Mouse (Mus musculus): ENCODE results near the gene Nfkb1. TPM values are rescaled to one million over a fixed set of nuclear protein-coding genes. Genes with fewer than 3 reads are reported as not detected.

Gene Nfkb1
- polyA plus RNA-seq, 1 experiment from 2014 or later, result 15.2 TPM

DNA sequence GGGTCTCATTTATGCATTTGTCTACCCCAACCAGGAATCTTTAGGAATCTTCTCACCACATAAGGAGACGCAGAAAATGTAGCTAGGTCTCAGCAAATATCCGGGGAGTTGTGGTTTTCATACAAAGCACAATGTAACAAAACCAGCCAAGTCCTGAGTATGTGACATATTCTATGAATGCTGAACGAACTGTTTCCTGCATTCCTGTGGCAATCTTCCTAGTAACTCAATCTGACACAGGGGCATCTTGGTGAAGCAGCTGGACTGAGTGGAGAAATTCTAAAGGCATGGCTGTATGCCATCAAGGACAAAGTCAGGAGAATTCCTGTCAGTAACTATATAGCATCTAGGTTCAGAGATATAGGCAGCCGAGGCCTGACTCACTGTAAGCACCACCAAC is 20.5 kb downstream of the Nfkb1 start:
- Histone ChIP-seq H3K36me3 (ENCODE audit: control insufficient read depth, insufficient read depth) (peaks cover 14% of the 10 kb centered on the region; the same call in 1 of the 2 replicates), H3K4me2 (replicated peaks; ENCODE audit: low read depth) (no peak overlapping the region), H3K27ac (ENCODE audit: low read depth, low read length) (no peak overlapping the region), H3K27me3 (replicated peaks; ENCODE audit: control insufficient read depth, insufficient read depth, low read length) (no peaks in the 10 kb centered on the region), H3K9me3 (ENCODE audit: control insufficient read depth) (no peaks in the 10 kb centered on the region), H3K4me1 (replicated peaks; ENCODE audit: control insufficient read depth, insufficient read depth, low read length) (peaks cover 12% of the 10 kb centered on the region; the same call in 1 of the 2 replicates), H3K4me3 (ENCODE audit: low read depth, low read length) (no peak overlapping the region), H3K9ac (ENCODE audit: low read depth, low read length) (no peak overlapping the region)
- 70% methylated on average over 4 of the region's 4 CpGs for WGBS
- no peak for ATAC-seq
- no peak for TF ChIP-seq CTCF (IDR thresholded peaks at IDR 0.05; ENCODE audit: low read depth)

DNA sequence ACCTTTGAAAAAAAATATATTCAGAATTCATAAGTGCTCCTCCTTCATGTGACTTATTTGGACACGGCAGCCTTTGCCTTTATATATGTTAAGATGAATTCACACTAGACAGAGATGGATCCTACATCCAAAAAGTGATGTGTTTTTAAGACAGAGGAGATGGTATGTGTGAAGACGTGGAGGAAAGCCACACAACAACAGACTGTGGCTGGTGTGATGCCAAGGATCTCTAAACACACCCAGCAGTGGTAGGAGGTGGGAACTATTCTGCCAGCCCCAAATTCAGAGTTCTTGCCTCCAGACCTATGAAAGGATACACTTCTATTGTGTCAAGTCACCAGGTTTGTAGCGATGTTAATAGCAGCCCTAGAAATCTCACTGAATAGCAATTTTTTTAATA is 24.3 kb downstream of the Nfkb1 start:
- no peak overlapping the region for H3K4me3 ChIP-seq (ENCODE audit: low read depth, low read length)
- H3K9me3 ChIP-seq (ENCODE audit: control insufficient read depth), result no peaks in the 10 kb centered on the region
- no peak overlapping the region for H3K4me2 ChIP-seq (replicated peaks; ENCODE audit: low read depth)
- no peak for TF ChIP-seq CTCF (IDR thresholded peaks at IDR 0.05; ENCODE audit: low read depth)
- H3K36me3 ChIP-seq (ENCODE audit: control insufficient read depth, insufficient read depth), result peaks cover 30% of the 10 kb centered on the region
- no peak overlapping the region for H3K27ac ChIP-seq (ENCODE audit: low read depth, low read length)
- ATAC-seq, result no peak
- WGBS, result 85% methylated on average over 3 of the region's 3 CpGs
- H3K4me1 ChIP-seq (replicated peaks; ENCODE audit: control insufficient read depth, insufficient read depth, low read length), result no peaks in the 10 kb centered on the region
- no peak overlapping the region for H3K9ac ChIP-seq (ENCODE audit: low read depth, low read length)
- H3K27me3 ChIP-seq (replicated peaks; ENCODE audit: control insufficient read depth, insufficient read depth, low read length), result no peaks in the 10 kb centered on the region

DNA sequence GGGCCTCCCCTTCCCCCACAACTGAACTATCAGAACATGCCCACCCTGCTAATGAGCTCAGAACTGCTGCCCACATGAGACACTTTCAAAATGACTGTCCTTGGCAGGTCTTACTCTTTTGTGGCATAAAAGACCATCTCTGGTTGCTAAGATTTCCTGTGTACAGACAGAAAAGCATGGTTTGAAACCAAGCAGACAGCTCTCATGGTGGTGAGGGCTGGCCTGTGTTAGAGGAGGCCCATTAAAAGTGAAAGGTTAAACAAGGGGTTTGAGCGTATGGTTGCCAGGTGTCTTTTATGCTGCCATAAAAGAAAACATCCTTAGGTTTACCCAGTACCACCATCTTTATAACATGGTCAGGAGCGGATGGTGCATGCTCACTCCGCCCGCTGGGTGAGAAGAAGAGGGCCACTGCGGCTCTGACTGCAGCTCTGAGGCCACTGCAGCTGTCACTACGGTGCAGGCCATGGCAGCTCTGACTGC is 25.5 kb downstream of the Nfkb1 start:
- Histone ChIP-seq H3K27me3 (replicated peaks; ENCODE audit: control insufficient read depth, insufficient read depth, low read length) (no peaks in the 10 kb centered on the region), H3K4me1 (replicated peaks; ENCODE audit: control insufficient read depth, insufficient read depth, low read length) (no peaks in the 10 kb centered on the region), H3K36me3 (ENCODE audit: control insufficient read depth, insufficient read depth) (peaks cover 35% of the 10 kb centered on the region), H3K9ac (ENCODE audit: low read depth, low read length) (no peak overlapping the region), H3K27ac (ENCODE audit: low read depth, low read length) (no peak overlapping the region), H3K4me2 (replicated peaks; ENCODE audit: low read depth) (no peak overlapping the region), H3K4me3 (ENCODE audit: low read depth, low read length) (no peak overlapping the region), H3K9me3 (ENCODE audit: control insufficient read depth) (no peaks in the 10 kb centered on the region)
- no peak for ATAC-seq
- TF ChIP-seq CTCF (IDR thresholded peaks at IDR 0.05; ENCODE audit: low read depth), result no peak
- whole genome bisulfite sequencing, result 68% methylated on average over 6 of the region's 6 CpGs

DNA sequence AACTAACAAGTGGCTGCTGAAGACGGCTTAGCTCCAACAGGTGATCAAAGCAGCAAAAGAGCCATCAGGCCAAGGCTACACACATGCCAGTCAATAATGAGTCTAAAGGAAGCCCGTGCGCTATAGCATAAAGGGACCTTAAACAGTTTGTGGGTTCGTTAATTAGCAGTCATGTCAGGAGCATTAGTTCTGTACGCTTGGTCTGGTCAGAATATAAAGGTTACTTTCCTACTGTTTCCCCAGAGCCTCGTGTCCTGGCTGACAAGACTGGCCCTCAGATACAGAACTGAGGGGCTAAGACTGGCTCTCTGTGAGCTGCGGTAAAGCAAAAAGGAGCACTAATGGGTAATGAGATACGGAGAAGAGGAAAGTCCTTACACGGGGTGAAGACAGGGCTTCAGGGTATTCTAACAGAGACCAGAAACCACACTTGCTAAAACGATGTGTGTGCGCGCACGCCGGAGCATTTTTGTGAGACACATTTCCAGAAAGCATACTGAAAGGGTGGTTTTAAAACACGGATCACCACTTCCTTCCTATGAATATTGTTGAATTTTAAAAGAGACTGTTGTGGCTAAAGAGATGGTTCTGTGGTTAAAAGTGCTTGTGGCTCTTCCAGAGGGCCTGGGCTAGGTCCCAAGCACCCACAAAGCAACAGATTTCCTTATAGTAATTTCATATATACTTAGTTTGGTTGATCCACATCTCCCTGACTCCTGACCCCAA is 29.0 kb downstream of the Nfkb1 start:
- Histone ChIP-seq H3K36me3 (ENCODE audit: control insufficient read depth, insufficient read depth) (peaks cover 42% of the 10 kb centered on the region), H3K4me1 (replicated peaks; ENCODE audit: control insufficient read depth, insufficient read depth, low read length) (no peaks in the 10 kb centered on the region), H3K4me2 (replicated peaks; ENCODE audit: low read depth) (no peak overlapping the region), H3K4me3 (ENCODE audit: low read depth, low read length) (no peak overlapping the region), H3K9ac (ENCODE audit: low read depth, low read length) (no peak overlapping the region), H3K27ac (ENCODE audit: low read depth, low read length) (no peak overlapping the region), H3K27me3 (replicated peaks; ENCODE audit: control insufficient read depth, insufficient read depth, low read length) (no peaks in the 10 kb centered on the region), H3K9me3 (ENCODE audit: control insufficient read depth) (no peaks in the 10 kb centered on the region)
- ATAC-seq, result no peak
- TF ChIP-seq CTCF (IDR thresholded peaks at IDR 0.05; ENCODE audit: low read depth), result no peak
- 91% methylated on average over 15 of the region's 15 CpGs for WGBS

DNA sequence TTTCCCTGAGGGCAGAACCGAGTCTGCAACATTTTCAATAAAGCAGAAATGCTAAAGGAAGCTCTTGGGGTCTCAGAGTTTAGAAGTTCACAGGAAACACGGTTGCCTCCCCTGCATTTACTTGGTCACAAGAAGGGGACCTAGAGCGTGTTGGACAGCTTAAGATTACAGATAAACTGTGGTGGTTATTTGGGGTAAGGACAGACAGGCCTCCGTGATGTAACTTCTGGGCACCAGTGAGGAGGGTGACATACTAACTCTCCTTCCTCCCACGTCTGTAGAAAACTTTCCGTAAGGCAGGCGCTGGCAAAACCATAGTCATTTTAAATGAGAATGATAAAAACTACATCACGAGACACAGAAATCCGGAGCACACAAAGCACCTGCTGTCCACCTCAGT is 29.6 kb downstream of the Nfkb1 start:
- H3K27me3 ChIP-seq (replicated peaks; ENCODE audit: control insufficient read depth, insufficient read depth, low read length), result no peaks in the 10 kb centered on the region
- H3K4me2 ChIP-seq (replicated peaks; ENCODE audit: low read depth), result no peak overlapping the region
- H3K9ac ChIP-seq (ENCODE audit: low read depth, low read length), result no peak overlapping the region
- no peaks in the 10 kb centered on the region for H3K9me3 ChIP-seq (ENCODE audit: control insufficient read depth)
- ATAC-seq, result no peak
- H3K27ac ChIP-seq (ENCODE audit: low read depth, low read length), result no peak overlapping the region
- H3K36me3 ChIP-seq (ENCODE audit: control insufficient read depth, insufficient read depth), result peaks cover 38% of the 10 kb centered on the region
- no peak overlapping the region for H3K4me3 ChIP-seq (ENCODE audit: low read depth, low read length)
- 91% methylated on average over 9 of the region's 9 CpGs for WGBS
- no peaks in the 10 kb centered on the region for H3K4me1 ChIP-seq (replicated peaks; ENCODE audit: control insufficient read depth, insufficient read depth, low read length)
- TF ChIP-seq CTCF (IDR thresholded peaks at IDR 0.05; ENCODE audit: low read depth), result no peak

DNA sequence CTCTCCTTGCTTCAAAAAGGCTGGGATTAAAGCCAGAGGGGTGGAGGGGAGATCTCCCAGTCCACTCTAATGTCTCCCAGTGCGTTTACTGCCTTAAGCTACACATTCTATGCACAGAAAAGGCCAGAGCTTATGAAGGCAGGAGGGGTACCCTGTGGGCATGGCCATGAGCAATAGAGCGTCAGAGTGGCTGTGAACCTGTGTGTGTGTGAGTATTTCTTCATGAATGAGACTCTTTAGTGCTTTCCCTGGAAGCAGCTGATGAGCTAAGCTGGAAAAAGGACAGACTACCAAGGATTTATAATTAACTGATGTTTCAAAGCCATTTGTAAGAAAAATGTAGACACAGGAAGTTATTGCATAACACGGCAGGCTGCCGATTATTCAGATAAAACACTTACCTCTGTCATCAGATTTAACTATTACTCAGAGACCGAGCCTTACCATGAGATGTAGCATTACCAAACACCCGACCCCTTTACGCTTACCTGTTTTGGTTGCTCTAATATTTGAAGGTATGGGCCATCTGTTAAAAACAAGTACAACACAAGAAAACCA is 32.7 kb downstream of the Nfkb1 start:
- Histone ChIP-seq H3K36me3 (ENCODE audit: control insufficient read depth, insufficient read depth) (peaks cover 30% of the 10 kb centered on the region), H3K9ac (ENCODE audit: low read depth, low read length) (no peak overlapping the region), H3K27ac (ENCODE audit: low read depth, low read length) (no peak overlapping the region), H3K27me3 (replicated peaks; ENCODE audit: control insufficient read depth, insufficient read depth, low read length) (no peaks in the 10 kb centered on the region), H3K4me1 (replicated peaks; ENCODE audit: control insufficient read depth, insufficient read depth, low read length) (no peaks in the 10 kb centered on the region), H3K4me2 (replicated peaks; ENCODE audit: low read depth) (no peak overlapping the region), H3K4me3 (ENCODE audit: low read depth, low read length) (no peak overlapping the region), H3K9me3 (ENCODE audit: control insufficient read depth) (no peaks in the 10 kb centered on the region)
- ATAC-seq, result no peak
- 55% methylated on average over 7 of the region's 7 CpGs for WGBS
- TF ChIP-seq CTCF (IDR thresholded peaks at IDR 0.05; ENCODE audit: low read depth), result no peak
